Mouse (Mus musculus) embryonic fibroblast, embryonic 13.5 days (primary cell): ENCODE measurements around the gene 1700001O22Rik.
A peak's percentile ranks its signal among the peaks of the same experiment; 100 is the strongest.

Experiments used
- CTCF ChIP-seq: IDR thresholded peaks from 2 replicates; pipeline ENCODE4 v1.5.1; 2011; ENCODE audit warnings: mild to moderate bottlenecking, control low read depth, low read length, moderate library complexity, borderline replicate concordance; ENCODE audit not compliant: insufficient read depth
- POLR2A ChIP-seq: IDR thresholded peaks from 2 replicates; pipeline ENCODE4 v1.6.1; 2011; ENCODE audit warnings: low read depth, mild to moderate bottlenecking, control low read depth, low read length, moderate library complexity

DNA sequence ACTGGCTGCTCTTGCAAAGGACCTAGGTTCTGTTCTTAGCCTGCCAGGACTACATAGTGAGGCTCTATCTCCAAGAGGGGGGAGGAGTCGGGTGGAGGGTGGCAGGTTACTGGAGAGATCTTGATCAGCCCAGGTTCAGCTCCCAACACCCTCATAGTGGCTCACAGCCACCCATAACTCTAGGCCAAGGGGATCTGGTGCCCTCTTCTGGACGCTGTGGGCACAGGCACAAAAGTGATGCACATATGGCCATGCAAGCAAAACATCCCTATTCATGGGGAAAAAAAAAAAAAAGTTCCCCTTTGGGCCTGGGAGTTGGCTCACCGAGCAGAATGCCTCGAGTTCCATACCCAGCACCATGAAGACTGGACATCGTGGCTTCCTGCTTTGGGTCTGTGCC, 25.9 kb upstream of the 1700001O22Rik start:
- TF ChIP-seq POLR2A (no peak), CTCF (peak; percentile 61; the same call in 1 of the 2 replicates)
